Mouse (Mus musculus) embryonic facial prominence, embryonic 15.5 days (tissue): Measurements from ENCODE around the gene Magee1. TPM values are rescaled to one million over a fixed set of nuclear protein-coding genes. Genes with fewer than 3 reads are reported as not detected.

Experiments
- ATAC-seq: fragments of 200-750 bp; cut with Nextera tagmentation; 2 replicates; pipeline ENCODE4 v1.8.0; 2017; ENCODE audit warnings: low read depth, moderate TSS enrichment; ENCODE audit not compliant: insufficient number of reproducible peaks, low FRiP score, low TSS enrichment
- H3K27ac ChIP-seq: fragments of 300-500 bp; sonication (generic); replicated peaks from 2 replicates; pipeline ENCODE4 v1.5.1; 2015; ENCODE audit warnings: mild to moderate bottlenecking, inconsistent platforms
- H3K27me3 ChIP-seq: fragments of 300-500 bp; sonication (generic); 2 replicates; pipeline ENCODE4 v1.6.1; 2015; ENCODE audit warnings: inconsistent platforms
- H3K36me3 ChIP-seq: fragments of 300-500 bp; sonication (generic); 2 replicates; pipeline ENCODE4 v1.6.1; 2015; ENCODE audit warnings: mild to moderate bottlenecking, inconsistent platforms
- H3K4me1 ChIP-seq: fragments of 300-500 bp; sonication (generic); 2 replicates; pipeline ENCODE4 v1.6.1; 2015; ENCODE audit warnings: inconsistent platforms
- H3K4me2 ChIP-seq: fragments of 300-500 bp; sonication (generic); replicated peaks from 2 replicates; pipeline ENCODE4 v1.6.1; 2015; ENCODE audit warnings: mild to moderate bottlenecking, inconsistent platforms
- H3K4me3 ChIP-seq: fragments of 300-500 bp; sonication (generic); replicated peaks from 2 replicates; pipeline ENCODE4 v1.5.1; 2015; ENCODE audit warnings: mild to moderate bottlenecking, inconsistent platforms
- H3K9ac ChIP-seq: fragments of 300-500 bp; sonication (generic); 2 replicates; pipeline ENCODE4 v1.6.1; 2015; ENCODE audit warnings: inconsistent platforms
- H3K9me3 ChIP-seq: fragments of 300-500 bp; sonication (generic); replicated peaks from 2 replicates; pipeline ENCODE4 v1.6.1; 2016; ENCODE audit warnings: inconsistent platforms
- WGBS: fragments of 180-500 bp; shearing (Covaris S2); methylation state at CpG from one replicate; pipeline ENCODE4 v1.1.7; 2015; 5-methylcytosine and 5-hydroxymethylcytosine counted together
- polyA plus RNA-seq: library from polyadenylated mRNA; unstranded; fragments of >200 nt; fragmentation: Nextera tagmentation; extraction: Ambion mirVana; gene quantifications from 2 replicates; pipeline ENCODE4 v1.2.1, GENCODE M21; 2015

Gene Magee1
- polyA plus RNA-seq, 1 experiment from 2014 or later: 26.2 TPM

DNA sequence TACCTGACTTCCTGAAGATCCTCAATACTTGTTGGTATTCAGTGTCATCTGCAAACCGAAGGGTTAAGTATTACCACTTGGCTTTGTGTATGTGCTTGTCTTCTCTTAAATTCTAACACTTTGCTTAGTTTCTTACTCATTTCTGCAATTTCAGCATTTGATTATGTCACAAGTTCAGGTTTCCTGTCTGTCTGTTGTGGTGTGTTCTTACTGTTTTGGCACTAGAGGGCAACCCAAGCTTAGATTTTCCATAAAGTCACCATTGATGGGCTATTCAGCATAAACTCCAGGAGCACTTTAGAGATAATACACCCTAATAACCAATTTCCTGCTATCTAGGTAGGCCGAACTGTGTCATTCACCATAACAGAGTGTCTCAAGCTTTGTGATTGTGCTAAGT, 47.0 kb downstream of the Magee1 start:
- ATAC-seq: no peak
- no peaks in the 10 kb centered on the region for H3K4me1 ChIP-seq
- WGBS: 68% methylated on average over 2 of the region's 2 CpGs

More for the DNA sequence above, 47.0 kb downstream of the Magee1 start:
- no peaks in the 10 kb centered on the region for H3K9me3 ChIP-seq
- H3K9ac ChIP-seq: no peak overlapping the region
- peaks cover 10% of the 10 kb centered on the region; the same call in 1 of the 2 replicates for H3K27me3 ChIP-seq
- no peaks in the 10 kb centered on the region for H3K36me3 ChIP-seq
- H3K4me3 ChIP-seq: no peak overlapping the region
- H3K4me2 ChIP-seq: no peak overlapping the region
- H3K27ac ChIP-seq: no peak overlapping the region

Other genes starting within 250 kb of the Magee1 start
- 56.1 and 59.6 TPM in 2 replicates for gene Pbdc1, start 40.6 kb upstream of the Magee1 start, polyA plus RNA-seq